Mouse (Mus musculus) adrenal gland, postnatal 36 days (tissue): ENCODE measurements around the gene Ube2d1. TPM values are rescaled to one million over a fixed set of nuclear protein-coding genes. Genes with fewer than 3 reads are reported as not detected.

Source experiments
- DNase-seq, 2 experiments: peaks; one replicate each; pipeline ENCODE4 v3.0.0; 2021; ENCODE audit warnings: mixed read lengths in 1 of 2
- long read RNA-seq, 2 experiments: library from polyadenylated mRNA; stranded (forward); transcript quantifications; one replicate each; pipeline ENCODE4 v2.0.0; 2021; ENCODE audit warnings: borderline sequencing depth in 2 of 2
- total RNA-seq, 2 experiments: library from RNA; stranded (reverse); gene quantifications; 2 replicates each; pipeline ENCODE4 v1.2.3; 2021

The Ube2d1 gene
- 10 to 100 TPM; 15.6 to 22.3 TPM for total RNA-seq
- long read RNA-seq, experiment 1, transcript Ube2d1-201 (7 exons, 1,431 nt), result major isoform, 7 of 8 reads
- long read RNA-seq, experiment 1, partial matches to known transcripts, result 1 of 8 reads
- long read RNA-seq, experiment 1, other reads (novel, unspliced or antisense), result 0 of 8 reads
- long read RNA-seq, experiment 2, transcript Ube2d1-201 (7 exons, 1,431 nt), result major isoform, 5 of 6 reads
- long read RNA-seq, experiment 2, partial matches to known transcripts, result 0 of 6 reads
- long read RNA-seq, experiment 2, other reads (novel, unspliced or antisense), result 1 of 6 reads

- DNase-seq, result peak; percentile 94 to 95
Measured at GRCm38 (mm10) chr10:71285126-71285580, at the start of gene Ube2d1. Ube2d1 (minus strand) TSS chr10:71285262.

DNA sequence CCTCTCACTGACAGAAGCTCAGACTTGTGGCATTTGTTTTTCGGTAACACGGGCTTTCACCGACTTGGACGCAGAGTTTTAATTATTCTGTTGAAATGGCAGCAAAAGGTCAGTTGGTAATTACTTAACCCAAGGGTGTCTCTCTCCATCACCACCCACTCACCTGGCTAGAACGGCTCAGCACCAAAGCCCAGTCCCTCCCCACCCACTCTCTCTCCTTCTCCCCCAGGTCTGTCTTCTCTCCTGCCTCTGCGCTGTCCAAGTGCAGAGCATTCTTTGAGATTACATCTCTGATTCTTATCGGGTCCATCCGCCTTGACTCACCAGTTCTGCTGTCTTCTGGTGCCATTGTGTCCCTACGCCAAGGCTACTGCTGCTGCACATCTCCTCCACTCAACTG is 47.8 kb upstream of the Ube2d1 start:
- DNase-seq, result no peak

DNA sequence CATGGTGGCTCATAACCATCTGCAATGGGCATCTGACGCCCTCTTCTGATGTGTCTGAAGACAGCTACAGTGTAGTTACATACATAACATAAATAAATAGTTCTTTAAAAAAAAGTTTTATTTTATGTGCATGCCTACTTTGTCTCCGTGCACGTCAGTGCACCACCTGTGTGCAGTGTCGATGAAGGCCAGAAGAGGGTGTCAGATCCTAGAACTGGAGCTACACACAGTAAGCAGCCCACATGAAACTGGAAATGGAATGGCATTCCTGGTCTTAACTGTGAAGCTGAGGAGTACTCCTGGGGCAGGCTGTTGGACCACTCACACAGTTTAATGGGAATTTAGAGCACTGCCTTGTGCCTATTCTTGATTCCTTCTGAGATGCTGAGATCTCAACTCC is 47.3 kb upstream of the Ube2d1 start:
- DNase-seq, result no peak

DNA sequence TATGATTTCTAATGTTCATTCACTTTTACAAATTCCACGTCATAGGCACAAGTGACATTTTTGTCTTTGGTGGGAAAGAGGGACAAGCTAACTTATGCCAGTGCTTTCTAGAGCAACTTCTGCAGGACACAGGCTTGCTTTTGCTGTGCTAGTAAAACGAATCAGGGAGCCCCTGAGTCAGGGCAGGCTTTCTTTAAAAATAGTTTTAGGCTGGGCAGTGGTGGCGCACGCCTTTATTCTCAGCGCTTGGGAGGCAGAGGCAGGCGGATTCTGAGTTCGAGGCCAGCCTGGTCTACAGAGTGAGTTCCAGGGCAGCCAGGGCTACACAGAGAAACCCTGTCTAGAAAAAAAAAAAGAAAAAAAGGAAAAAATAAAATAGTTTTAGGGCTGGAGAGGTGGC is 46.8 kb upstream of the Ube2d1 start:
- no peak for DNase-seq

DNA sequence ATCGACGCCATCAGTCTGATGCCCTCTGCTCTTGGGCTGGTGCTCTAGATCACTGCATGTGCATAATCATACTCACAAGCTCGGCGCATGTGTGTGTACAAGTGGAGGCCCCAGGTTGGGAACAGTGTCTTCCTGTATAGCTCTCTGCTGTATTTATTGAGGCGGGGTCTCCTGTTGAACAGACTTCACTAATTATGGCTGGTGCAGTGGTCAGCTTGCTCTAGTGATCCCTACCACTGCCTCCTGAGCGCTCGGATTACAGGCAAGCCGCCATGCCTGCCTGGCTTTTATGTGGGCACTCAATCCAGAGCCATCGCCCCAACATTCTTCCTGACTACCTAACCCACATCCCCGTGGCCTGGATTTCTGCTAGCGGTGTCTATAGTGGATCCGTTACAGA is 45.0 kb upstream of the Ube2d1 start:
- DNase-seq, result no peak

GRCm38 (mm10) chr10:71329295-71329694 is 44.2 kb upstream of the Ube2d1 start:
- DNase-seq, result no peak

GRCm38 (mm10) chr10:71328870-71329269 is 43.8 kb upstream of the Ube2d1 start:
- DNase-seq, result no peak

DNA sequence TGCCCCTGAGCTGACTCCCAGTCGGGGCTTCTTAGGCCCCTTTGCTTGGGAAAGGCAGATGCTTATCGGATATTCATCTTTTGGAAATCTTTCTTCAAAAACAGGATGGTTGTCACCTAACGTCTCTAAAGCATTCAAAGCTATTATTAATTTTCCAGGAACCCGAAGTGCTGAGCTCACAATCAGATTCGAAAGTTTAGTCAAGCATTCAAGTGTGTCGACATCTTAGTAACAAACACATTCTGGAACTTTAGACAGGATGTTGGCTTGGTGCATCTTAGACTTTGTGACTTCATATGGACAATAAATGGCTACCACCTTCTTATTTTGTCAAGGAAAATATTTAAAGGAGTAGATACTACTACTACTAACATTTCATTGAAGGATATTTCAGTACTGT is 43.3 kb upstream of the Ube2d1 start:
- no peak for DNase-seq

GRCm38 (mm10) chr10:71327386-71327785 is 42.3 kb upstream of the Ube2d1 start:
- no peak for DNase-seq

DNA sequence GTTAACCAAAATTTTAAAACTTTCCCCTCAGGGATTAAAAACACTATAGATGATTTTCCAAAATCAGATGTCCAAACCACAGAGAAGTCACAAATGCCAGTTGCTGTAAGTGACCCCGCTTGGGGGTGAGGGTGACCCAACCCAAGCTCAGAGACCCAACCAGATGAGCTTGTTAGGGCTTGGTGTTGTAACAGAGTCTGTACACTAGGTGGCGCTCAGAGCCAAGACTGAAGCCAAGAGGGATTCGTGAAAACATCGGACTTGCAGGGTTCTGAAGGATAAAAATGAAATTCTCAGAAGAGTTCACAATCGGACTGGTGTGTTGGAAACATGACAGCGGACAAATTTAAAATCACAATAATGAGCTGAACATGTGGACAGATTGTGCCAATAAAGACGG is 41.7 kb upstream of the Ube2d1 start:
- peak; percentile 73 to 75 for DNase-seq

DNA sequence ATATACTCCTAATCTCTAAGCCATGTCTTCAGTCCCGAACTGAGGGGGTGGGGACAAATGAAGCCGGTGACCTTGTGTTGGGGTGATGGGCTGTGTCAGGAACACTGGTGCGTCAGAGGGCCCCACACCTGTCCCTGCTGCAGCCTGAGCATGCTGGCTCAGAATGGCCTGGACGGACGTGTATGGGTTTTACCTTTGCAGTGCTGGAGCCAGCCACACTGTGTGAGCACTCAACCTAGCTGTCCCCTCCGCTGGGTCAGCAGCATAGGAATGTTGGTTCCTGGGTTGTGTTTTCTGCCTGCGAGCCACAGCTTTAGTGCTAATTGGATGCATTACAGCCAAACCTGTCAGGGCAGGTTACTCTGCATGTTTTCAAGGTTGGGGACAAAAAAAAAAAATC is 41.1 kb upstream of the Ube2d1 start:
- DNase-seq, result no peak

DNA sequence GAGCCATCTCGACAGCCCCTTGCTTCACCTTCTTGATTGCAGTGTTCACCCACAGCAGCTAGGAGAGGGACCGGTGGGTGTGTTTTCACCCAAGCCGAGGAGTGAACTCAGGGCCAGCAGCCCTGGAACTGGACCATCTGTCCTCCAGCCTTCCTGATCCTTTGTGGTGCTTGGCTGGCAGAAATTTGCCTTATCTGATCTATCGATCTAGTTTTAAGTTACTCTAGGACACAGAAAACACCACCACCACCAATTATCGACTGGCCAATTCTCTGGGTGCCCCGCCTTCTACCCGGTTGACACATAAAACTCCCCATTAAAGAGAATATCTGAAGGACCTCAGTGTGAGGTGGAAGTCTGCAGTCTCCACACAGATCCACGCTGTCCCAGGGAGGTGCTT is 38.6 kb upstream of the Ube2d1 start:
- DNase-seq, result no peak

GRCm38 (mm10) chr10:71316497-71316896 is 31.4 kb upstream of the Ube2d1 start:
- DNase-seq, result no peak

GRCm38 (mm10) chr10:71316056-71316455 is 31.0 kb upstream of the Ube2d1 start:
- no peak for DNase-seq

DNA sequence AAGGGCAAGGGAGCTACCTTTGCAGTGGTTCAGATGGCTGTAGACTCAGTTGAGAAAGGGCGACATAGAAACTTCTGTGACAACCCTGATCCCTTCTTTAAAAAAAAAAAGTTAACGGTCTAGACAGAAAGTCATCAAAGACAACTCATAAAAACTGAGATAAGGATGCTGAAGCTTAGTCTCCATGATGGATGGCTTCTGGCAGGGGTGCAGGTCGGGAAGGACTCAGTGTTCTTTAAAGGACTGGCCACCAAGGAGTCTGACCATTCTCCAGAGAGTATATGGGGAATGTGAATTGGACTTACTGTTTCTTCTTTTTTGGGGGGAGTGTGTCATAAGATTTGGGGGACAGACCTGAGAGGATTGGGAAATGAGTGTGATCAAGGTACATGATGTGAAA is 29.5 kb upstream of the Ube2d1 start:
- DNase-seq, result peak; percentile 8 to 56

- no peak for DNase-seq
Measured at GRCm38 (mm10) chr10:71310288-71310687, 25.2 kb upstream of the Ube2d1 start.

DNA sequence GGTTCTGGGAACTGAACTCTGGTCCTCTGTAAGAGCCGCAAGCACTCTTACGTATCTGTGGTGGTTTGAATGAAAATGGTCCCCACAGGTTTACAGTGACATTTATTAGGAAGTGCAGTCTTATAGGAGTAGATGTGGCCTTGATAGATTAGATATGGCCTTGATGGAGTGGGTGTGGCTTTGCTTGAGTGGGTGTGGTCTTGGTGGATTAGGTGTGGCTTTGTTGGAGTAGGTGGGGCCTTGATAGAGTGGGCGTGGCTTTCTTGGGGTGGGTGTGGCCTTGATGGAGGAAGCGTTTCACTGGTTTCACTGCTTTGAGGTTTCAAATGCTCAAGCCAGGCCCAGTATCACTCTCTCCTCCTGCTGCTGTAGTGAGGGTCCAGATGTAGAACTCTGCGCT is 23.1 kb upstream of the Ube2d1 start:
- DNase-seq, result no peak

DNA sequence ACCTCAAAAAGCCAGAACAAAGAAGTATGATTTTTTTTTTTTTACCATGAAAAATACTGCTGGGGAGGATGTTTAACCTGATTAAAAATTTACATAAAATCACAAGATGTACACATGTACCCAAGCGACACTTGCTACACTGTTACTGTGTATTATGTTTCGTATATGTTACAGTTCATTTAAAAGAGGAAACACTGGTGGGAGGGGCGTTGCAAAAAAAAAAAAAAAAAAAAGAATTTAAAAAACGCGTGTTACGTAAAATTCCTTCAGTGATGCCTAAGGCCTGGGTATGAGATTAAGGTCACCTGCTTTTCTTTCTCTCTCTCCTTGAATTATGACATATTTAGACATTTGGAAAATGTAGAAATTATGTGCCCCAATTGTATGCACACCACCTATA is 21.7 kb upstream of the Ube2d1 start:
- no peak for DNase-seq

DNA sequence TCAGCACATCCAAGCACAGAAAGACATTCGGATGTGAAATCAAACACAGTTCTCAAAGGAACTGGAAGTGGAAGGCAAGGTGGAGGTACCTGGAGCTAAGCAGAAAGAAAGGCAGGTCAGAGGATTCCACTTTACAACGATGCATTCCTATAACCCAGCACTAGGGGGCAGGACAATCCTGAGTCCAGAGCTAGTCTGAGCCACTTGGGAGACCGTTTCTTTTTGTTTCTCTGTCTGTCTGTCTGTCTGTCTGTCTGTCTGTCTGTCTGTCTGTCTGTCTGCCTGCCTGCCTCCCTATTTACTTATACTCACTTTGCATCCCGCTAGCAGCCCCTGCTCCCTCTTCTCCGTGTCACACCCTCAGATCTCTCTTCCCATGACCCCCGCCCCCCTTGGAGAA is 21.1 kb upstream of the Ube2d1 start:
- DNase-seq, result peak; percentile 20 to 57

DNA sequence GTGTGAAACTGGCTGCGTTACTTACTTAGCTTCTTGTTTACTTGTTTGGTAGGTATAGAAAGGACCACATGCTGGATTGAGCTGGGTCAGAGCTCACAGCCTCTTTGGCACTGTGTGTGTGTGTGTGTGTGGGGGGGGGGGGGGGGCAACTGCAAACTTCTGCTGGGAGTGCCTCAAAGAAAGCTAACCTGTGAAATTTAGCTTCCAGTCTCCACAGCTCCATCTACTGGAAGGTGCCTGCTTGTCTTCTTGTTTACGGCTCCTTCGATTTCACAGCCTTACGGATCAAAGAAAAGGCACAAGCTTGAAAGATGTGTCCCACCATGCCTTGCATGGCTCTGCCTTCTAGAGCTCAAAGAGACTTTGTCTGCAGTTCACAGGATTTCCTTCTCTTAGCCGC is 17.4 kb upstream of the Ube2d1 start:
- peak in 1 of 2 experiments; percentile 18 for DNase-seq

GRCm38 (mm10) chr10:71300161-71300560 is 15.1 kb upstream of the Ube2d1 start:
- no peak for DNase-seq

- DNase-seq, result no peak
Measured at GRCm38 (mm10) chr10:71293245-71293644, 8.2 kb upstream of the Ube2d1 start.

DNA sequence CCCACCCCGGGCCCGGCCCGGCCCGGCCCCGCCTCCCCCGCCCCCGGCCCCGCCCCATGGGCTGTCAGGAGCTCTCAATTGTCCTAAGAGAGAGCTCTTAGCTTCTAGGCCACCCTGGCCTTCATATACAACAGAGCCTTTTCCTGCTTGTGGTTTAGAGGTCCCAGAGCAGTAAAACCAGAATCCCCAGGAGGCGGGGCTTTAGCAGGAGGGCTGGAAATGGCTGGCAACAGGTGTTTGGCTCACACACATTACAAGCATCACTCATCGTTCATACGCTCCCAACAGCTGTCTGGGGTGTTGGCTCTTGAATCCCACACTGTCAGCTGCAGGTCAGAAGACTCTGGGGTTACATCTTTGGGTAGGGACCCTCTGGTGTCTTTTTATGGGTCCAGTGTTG is 7.2 kb upstream of the Ube2d1 start:
- DNase-seq, result no peak

- no peak for DNase-seq
Measured at GRCm38 (mm10) chr10:71291801-71292200, 6.7 kb upstream of the Ube2d1 start.
